Mouse (Mus musculus): ENCODE results near the gene Tagap.
"Not testable (repeated sequence)": the region's sequence is repeated elsewhere in the genome, so short reads cannot be mapped to it uniquely, and the experiment has no call there.

Gene Tagap

DNA sequence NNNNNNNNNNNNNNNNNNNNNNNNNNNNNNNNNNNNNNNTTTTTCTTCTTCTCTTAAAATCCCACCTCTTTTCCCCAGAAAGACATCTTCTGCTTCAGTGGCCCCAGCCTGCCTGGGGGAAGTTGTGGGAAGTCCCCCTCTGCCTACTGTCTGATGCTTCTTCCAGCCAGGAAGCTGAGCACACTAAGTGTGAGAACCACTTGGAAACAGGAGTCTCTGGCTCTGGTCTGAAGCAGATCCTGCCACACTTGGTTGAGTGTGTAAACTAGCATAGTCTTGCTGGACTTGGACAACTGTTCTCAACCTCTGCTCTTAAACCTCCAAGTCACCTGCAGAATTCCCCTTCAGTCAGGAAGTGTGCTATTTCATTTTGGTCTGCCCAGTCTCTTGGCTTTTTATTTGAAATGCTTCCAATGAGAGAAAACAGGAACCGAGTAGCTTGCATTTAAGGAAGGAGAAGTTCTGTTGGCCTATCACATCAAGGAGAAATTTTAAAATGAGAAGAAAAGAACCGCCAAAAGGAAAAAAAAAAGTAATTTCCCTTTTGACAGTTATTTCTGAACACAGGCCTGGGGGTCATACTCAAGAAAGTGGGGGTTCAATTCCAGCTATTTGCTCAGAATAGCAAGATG, 11.1 kb upstream of the Tagap start:
- no peak for DNase-seq (ENCODE audit: low spot score in 2 of 2)

DNA sequence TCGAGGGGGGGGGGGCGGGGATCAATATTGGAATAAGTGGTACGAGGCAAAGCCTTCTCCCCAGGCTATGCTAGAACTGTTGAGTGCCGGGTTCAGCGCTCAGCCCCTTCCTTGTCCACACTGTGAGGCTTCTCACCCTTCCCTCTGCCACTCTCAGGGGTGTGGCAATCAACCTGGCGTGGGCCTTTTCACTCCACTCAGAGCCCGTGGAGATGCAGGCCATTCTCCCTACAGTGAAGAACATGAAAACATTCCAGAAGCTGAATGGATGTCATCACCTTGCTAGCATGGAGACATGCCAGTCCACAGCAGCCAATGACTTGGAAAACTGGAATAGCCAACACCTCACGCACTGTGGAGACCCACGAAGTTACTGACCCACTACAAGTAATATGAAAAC, 10.0 kb upstream of the Tagap start:
- DNase-seq (ENCODE audit: low spot score in 2 of 2) = no peak

GRCm38 (mm10) chr17:7916782-7917574, 8.8 kb upstream of the Tagap start:
- no peak for DNase-seq (ENCODE audit: low spot score in 2 of 2)

- no peak for DNase-seq (ENCODE audit: low spot score in 2 of 2)
Measured at GRCm38 (mm10) chr17:7918355-7918754, 7.4 kb upstream of the Tagap start.

- DNase-seq (ENCODE audit: low spot score in 2 of 2) = no peak
Measured at GRCm38 (mm10) chr17:7919209-7919608, 6.6 kb upstream of the Tagap start.

DNA sequence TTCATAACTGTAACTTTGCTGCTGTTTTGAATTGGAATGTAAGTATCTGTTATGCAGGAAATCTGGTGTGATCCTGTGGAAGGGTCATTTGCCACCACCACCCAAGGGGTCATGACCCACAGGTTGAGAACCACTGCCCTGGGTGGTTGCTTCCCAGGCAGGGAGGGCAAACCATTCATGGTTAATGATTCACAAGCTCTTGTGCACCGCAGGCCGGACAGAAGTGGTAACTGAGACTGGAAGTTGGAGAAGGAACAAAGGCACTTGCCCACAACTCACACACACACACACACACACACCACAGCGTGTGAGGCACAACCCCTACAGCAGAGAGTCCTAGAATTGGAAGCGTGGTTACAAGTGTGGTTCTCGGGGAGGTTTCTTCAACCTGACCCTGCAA, 3.2 kb upstream of the Tagap start:
- no peak for DNase-seq (ENCODE audit: low spot score in 2 of 2)

- DNase-seq (ENCODE audit: low spot score in 2 of 2) = no peak
Measured at GRCm38 (mm10) chr17:7924185-7924725, 1.5 kb upstream of the Tagap start.

- DNase-seq (ENCODE audit: low spot score in 2 of 2) = peak; percentile 93
Measured at GRCm38 (mm10) chr17:7927582-7928535, 2.1 kb downstream of the Tagap start.

DNA sequence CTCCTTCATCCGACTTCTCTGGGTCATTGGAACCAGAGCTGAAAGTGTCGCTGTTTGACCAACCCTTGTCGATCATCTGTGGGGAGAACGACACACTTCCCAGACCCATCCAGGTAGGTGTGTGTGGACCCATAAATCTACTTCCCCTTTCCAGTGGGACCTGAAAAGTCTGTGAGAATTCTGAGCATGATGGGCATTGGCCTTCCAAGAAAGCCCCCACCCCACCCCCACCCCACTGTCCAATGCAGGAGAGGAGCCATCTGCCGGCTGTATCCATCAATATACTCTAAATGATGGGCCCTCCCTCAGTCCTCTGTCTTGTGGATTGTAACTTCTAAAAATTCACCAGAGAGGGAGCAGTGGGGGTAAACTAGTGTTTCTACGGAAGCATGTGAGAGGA, 2.9 kb downstream of the Tagap start:
- no peak for DNase-seq (ENCODE audit: low spot score in 2 of 2)

- DNase-seq (ENCODE audit: low spot score in 2 of 2) = no peak
Measured at GRCm38 (mm10) chr17:7929279-7929678, 3.5 kb downstream of the Tagap start.

- peak; percentile 33 to 54 for DNase-seq (ENCODE audit: low spot score in 2 of 2)
Measured at GRCm38 (mm10) chr17:7931096-7931990, 5.5 kb downstream of the Tagap start.

GRCm38 (mm10) chr17:7932121-7932520, 6.3 kb downstream of the Tagap start:
- not testable (repeated sequence) for DNase-seq (ENCODE audit: low spot score in 2 of 2)

DNA sequence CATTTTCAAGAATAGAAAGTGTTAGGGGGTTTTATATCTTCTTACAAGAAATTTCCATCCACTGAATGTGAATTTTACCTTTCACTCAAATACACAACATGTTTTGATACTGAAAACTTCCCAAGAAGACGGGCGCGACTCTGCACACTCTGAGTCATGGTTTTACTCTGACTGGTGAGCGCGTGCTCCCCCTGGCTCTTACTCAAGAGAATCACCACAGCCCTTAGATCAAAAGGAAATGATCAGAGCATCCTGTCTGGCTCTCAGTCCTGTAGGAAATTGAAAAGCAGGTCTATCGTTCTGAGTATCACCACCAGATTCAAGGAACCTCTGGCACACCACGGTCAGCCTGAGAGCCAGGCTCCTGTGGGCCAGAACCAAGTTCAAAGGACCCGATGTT, 13.8 kb downstream of the Tagap start:
- peak; percentile 57 to 66 for DNase-seq (ENCODE audit: low spot score in 2 of 2)

DNA sequence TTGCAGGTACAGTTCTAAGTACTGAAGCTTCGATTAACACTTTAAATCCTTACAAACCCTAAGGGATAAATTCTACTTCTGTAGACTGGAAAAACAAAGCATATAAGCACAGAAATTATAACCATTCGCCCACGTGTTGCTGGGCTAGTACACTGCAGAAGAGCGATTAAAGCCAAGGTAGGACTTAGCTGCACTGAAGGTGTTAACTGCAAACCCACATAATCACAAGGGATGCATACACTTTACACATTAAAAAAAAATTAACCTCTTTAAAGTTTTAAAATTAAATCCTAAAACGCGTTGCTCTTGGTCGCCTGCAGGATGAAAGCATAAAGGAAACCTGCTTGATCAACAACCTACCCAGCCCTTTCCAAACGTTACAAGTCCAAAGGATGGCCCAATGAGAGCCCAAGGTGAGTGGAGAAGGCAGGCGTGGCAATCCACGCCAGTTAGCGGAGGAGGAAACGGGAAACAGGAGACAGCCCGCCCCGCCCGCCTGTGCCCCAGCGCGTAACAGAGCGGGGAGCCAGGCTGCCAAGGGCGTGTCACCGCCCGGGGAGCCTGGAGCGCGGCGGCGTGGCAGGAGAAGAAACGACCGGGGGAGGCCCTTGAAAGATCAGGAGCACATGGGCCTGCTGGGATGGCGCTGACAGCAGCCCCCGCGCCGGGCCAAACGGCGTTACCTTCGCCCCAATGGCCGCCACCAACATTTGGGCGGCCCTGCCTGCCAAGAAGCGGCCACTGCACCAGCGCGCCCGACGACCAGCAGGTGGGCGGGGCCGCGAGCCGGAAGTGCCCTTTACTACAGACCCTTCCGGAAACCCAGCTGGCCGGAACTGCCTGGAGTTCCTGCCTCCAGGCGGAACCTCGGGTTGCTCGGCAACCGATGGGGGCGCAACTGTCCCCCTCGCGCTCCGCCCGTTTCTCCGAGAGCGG, 19.6 kb downstream of the Tagap start, which contains the start of gene Rsph3a:
Gene Rsph3a, plus strand, starts transcription at position 498 of the 936 bp plus-strand sequence.
- DNase-seq (ENCODE audit: low spot score in 2 of 2) = peak; percentile 75 to 80

DNA sequence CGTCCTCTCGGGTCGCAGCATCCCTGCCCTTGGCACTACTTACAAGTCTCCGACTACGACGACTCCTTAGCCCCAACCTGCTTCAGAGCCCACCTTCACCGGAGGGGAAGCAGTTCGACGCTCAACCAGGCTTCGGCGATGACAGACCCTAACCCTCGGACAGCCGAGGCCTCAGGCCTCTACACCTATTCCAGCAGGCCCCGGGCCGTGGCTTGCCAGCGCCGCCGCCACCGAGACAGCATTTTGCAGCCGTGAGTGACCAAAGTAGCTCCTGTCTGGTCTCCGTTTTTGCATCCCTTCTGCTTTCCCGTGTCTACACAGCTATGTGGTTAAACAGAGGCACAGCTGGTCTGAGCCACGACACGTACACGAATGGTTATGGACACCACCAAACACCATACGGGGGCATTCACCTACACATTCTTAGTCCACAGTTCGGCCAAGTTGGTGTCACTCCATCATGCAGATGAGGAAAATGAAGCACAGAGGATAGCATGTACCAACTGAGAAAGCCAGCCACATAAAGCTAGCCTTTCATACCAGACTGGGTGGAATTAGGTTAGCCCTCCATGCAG, 20.3 kb downstream of the Tagap start:
- not testable (repeated sequence) for DNase-seq (ENCODE audit: low spot score in 2 of 2)

DNA sequence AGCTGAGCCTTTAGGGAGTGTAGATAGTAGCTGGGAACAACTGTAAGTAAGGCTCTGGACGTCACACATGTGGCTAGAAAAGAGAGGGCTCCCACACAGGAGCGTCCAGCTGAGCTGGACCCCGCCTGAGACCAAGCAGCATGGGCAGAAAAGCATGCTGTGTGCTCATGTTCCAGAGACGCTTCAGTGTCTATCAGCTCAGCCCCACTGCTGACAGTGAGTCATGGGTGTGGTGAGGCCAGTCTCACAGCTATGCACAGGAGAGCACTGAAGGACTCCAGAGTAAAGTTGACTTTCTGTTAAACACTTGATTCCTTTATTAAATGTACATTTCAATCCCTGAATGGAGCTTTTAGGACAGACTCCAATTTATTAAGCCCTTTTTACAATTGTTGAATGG, 25.5 kb downstream of the Tagap start:
- not testable (repeated sequence) for DNase-seq (ENCODE audit: low spot score in 2 of 2)

DNA sequence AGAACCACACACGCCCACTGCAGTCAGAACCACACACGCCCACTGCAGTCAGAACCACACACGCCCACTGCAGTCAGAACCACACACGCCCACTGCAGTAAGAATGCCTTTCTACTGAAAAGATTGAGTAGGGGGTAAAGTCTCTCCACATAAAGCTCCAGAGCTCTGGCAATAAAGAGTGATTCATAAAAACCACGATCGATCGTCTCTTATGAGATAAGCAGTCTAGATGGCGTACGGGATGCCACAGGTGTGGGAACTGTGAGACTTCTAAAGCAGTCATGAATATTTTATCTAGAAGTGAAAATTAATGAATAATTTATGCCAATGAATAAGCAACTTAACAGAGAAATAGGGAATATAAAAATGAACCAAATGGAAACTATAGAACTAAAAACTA, 31.4 kb downstream of the Tagap start:
- not testable (repeated sequence) for DNase-seq (ENCODE audit: low spot score in 2 of 2)

DNA sequence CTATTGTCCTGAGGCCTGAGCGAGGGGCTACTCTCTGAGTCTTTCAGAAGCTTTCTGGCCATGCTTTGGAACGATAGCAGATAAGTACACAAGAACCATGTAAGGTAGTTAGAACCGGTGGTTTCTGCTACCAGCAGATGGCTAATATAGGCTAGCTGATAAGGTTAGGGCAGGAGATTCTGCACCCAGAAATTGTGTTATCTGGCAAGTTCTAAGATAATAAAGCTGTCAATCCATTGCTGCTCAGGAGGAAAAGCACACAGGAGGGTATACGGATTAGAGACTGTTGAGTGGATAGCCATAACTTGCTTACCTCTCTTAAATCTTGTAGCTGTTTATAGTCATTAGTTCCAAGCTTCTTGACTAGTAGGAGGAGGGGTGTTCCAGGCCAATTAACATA, 37.5 kb downstream of the Tagap start:
- not testable (repeated sequence) for DNase-seq (ENCODE audit: low spot score in 2 of 2)

DNA sequence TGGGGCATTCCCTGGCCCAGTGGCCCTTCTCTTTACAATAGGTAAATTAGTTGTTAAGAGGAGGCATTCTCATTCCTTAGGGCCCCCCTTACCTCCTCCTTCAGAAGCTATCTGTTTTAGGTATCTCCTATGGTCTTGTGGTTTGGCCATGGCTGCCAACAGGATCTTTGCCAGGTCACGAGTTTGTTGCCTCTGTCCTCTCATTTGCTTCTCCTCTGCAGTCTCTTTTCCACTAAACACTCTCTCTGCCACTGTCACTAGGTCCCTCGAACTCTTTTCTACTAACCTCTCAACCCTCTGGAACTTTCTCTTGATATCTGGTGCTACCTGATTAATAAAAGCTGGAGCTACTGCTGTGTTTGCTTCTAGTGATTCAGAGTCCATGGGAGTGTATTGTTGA, 38.6 kb downstream of the Tagap start:
- DNase-seq (ENCODE audit: low spot score in 2 of 2) = not testable (repeated sequence)

All from natural killer cell, adult 2 months (primary cell).